Mouse (Mus musculus): ENCODE measurements at regions not wholly inside any gene's neighbourhood (a gene's known extent, or its start where the extent isn't known, plus 50 kb on each side); places are given as distances from the start of the nearest gene placed in this dataset.

- DNase-seq (ENCODE audit: low spot score in 2 of 2): no peak
These were observed 60.3 kb downstream of the 4930544G11Rik start for GRCm38 (mm10) chr6:66012675-66013074.

GRCm38 (mm10) chr6:66023531-66023930, 71.1 kb downstream of the 4930544G11Rik start:
- DNase-seq (ENCODE audit: low spot score in 2 of 2): no peak

GRCm38 (mm10) chr6:66036789-66037188, 84.4 kb downstream of the 4930544G11Rik start:
- DNase-seq (ENCODE audit: low spot score in 2 of 2): no peak

DNA sequence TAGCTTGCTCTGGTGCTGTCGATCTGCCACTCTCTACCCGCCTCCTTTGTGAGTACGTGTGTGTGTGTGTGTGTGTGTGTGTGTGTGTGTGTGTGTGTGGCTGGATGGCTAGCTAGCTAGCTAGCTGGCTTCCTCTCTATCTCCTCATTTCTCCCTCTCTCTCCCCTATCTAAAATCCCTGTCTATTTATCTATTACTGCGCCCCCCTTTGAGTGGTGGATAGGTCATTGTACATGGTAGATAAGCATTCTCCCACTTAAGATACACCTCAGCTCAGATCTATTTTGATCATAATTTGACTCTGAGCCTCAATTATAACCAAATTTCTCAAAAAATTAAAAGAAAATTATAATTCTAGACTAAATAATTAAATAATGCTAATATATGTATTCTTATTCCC, 99.4 kb downstream of the 4930544G11Rik start:
- no peak for DNase-seq (ENCODE audit: low spot score in 2 of 2)

DNA sequence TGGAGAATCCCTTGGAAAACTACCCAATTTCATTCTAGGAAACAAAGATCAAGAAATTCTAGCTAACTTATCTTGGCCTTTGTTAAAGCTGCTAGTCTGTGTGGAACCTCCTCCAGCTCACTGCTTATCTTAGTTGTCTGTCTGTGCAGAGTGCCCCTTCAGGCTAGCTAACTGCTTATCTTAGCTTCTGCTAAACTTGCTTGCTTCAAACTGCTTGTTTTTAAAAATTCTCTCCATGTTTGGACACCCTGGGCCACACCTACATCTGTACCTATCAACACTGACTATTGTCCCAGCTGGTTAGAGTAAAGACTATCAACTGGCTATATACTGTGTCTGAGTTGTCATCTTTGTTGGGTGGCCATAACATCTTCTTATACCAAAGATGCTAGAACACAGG, 100.0 kb downstream of the 4930544G11Rik start:
- no peak for DNase-seq (ENCODE audit: low spot score in 2 of 2)

DNA sequence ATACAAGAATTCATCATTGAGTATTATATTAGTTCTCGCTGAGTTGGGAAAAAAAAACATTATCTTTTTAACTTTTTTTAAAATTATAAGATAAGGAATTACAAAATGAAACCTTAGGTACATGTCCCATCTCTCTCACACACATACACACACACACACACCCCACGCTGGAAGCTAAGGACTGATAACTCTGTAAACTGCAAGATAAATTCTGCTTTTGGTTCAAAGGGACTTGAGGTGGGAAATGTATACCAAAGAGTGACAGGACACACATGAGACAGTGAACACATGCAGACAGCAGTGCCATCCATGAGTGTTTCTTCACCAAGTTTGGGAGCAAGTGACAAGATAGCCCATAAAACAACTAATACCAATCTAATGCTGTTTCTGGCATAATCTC, 100.8 kb downstream of the 4930544G11Rik start:
- no peak for DNase-seq (ENCODE audit: low spot score in 2 of 2)

DNA sequence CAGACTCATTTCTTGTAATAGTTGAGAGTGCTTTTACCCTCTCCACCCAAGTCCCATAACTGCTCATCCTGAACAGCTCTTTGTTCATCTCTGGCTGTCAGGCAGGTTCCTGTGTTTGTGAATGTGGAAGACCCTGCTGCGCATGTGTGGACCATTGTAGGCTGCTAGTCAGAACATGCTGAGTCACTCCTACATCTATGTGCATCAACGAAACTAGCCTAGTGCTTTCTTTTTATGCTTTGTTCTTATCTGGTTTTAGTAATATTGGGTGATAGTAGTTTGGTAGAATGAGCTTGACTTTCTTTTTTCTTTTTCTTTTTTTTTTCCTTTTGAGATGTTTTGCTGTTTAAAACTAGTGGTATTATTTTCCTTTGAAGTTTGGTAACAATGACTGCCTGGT, 116.5 kb downstream of the 4930544G11Rik start:
- DNase-seq (ENCODE audit: low spot score in 2 of 2): no peak

DNA sequence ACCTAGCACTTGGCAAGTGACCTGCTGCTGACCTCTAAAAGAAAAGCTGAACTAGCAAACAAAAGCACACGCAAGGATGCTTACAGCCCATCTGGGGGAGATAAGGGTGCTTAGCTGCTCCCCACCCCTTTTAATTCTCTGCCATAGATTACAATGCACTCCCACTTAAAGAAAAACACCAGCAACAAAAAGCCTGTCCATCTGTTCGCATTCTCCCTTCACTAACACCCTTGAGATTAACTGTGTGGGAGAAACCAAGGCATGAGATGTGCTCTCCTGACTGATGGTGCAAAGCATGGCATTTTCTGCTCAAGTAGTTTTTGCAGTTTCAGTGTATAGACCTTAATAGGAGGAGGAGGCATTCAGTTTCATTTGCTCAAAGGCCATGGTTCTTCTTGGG, 125.0 kb downstream of the 4930544G11Rik start:
- DNase-seq (ENCODE audit: low spot score in 2 of 2): no peak

DNA sequence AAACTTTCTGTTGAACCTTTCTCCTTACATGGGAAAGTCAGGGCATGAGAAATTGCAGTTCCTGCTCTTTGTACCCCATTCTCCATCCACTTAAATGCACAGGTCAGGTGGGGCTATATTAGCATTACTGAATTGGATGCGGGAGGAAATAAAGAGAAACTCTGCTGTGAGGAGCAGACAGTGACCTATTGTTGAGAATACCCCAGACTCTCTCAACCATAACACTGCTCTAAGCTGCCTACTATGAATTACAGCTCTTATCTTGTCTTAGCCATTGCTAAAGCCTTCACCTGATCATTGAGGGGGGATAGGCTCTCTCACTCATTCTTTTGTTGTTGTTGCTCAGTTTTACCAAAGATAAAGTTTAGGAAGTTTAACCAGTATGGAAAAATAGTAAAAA, 126.4 kb downstream of the 4930544G11Rik start:
- DNase-seq (ENCODE audit: low spot score in 2 of 2): no peak

DNA sequence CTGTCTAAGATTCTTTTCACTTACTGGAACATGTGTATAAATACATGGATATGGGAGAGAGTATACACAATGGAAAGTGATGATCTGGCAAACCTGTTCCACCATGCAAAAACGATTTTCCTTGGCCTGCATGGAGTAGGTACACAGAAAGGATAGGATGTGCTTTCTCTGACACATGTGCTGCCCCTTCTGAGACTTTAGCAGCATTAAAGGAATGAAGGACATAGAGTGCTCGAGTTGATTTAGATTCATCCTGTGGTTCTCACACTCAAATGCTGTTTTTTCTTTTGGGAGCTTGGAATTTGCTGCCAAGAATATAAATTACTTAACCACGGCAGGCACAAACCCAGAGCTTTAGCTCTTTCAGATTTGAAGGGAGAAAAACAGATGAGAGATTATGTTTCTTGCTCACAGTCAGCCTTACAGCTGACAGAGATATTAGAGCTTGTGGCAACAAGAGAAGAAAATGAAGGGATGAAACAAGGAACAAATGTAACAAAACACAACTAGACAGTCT, 149.2 kb downstream of the 4930544G11Rik start:
- no peak for DNase-seq (ENCODE audit: low spot score in 2 of 2)

GRCm38 (mm10) chr6:66114366-66114765, 162.0 kb downstream of the 4930544G11Rik start:
- no peak for DNase-seq (ENCODE audit: low spot score in 2 of 2)

DNA sequence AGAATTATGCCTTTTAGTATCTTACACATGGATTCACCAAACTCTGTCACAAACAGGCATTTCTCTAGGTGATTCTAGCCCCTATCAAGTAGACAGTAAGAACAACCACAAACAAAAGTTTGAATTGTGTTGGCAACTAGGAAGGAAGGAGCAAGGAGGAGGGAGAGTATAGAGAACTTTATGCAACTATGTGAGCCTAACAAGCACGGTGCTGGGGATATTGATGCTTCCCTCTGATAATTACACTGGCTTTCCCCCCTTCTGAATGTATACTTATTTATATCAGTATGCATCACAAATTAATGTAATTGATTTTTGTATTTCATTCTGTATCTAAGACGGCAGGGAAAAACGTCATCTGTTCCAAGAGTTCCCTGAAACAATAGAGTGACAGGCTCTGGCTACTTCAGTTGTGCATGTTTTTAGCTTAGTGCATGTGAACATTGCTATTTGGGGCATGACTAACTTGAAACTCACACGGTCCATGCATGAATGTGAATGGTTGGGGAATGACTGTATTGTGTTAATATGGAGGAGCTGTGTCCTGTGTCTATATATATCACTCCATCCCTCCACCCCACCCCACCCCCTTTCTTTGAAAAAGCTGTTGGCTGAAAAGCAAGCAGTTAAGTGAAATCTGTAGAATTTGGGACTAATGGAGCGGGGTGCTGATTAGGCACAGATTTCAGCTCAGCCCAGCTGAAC, 169.2 kb downstream of the 4930544G11Rik start:
- DNase-seq (ENCODE audit: low spot score in 2 of 2): no peak

DNA sequence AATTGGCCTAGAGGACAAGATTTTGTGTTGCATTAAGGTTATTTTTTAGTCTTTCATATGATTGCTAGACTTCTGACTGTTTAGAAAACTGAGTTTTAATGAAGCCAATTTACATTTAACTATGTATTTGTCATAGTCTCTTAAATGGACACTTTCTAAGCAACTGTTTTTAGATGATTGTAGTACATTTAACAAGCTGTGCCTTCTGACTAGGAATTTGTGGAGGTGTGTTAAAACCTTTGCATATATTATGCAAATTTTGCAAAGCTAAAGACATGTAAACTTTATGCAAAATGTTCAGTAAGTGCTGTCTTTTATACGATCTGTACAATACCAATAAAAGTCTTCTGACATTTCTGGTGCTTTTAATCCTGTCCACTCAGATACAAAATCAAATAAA, 171.9 kb downstream of the 4930544G11Rik start:
- DNase-seq (ENCODE audit: low spot score in 2 of 2): no peak

- DNase-seq (ENCODE audit: low spot score in 2 of 2): no peak
These were observed 199.4 kb downstream of the 4930544G11Rik start for GRCm38 (mm10) chr6:66151786-66152185.

- DNase-seq (ENCODE audit: low spot score in 2 of 2): no peak
These were observed 202.4 kb downstream of the 4930544G11Rik start for GRCm38 (mm10) chr6:66154831-66155230.

DNA sequence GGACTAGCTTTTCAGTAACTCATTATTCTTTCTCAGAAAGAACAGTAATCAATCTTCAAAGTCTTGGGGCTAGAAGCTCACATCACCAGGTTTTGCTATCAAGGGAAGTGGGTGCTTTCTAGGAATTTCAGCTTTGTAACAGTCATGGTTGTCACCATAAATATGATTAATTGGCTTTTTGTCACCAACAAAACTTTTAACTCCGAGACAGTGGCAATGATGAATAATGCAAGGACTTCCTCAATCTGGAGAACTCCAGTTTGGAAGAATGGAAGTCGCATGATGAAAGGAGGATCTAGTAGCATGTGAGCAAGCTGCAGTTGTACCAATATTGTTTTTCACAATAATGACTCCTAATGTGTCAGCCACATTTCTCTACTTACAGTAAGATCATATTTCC, 208.4 kb downstream of the 4930544G11Rik start:
- no peak for DNase-seq (ENCODE audit: low spot score in 2 of 2)

- DNase-seq (ENCODE audit: low spot score in 2 of 2): no peak
These were observed 216.5 kb downstream of the 4930544G11Rik start for GRCm38 (mm10) chr6:66168913-66169312.

DNA sequence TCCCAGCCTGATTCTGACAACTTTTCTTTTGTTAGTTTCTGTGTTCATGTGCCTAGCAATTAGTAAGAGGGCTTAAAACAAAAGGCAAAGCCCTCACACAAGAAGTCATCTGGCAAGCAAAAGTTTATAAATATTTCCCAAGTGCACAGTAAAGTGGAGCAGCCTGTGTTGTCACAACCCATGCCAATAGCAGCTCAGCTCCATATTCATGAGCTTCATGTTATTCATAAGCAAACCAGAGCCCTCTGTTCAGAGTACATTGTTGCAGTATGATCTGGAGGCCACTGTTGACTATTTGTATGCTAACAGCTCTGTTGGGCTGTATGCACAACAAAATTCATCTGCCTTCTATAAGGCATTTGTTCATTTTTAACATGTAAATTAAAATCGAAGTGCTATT, 245.6 kb downstream of the 4930544G11Rik start:
- no peak for DNase-seq (ENCODE audit: low spot score in 2 of 2)

GRCm38 (mm10) chr6:66200136-66200790, 247.9 kb downstream of the 4930544G11Rik start:
- DNase-seq (ENCODE audit: low spot score in 2 of 2): no peak

GRCm38 (mm10) chr6:66206197-66206925, 254.0 kb downstream of the 4930544G11Rik start:
- no peak for DNase-seq (ENCODE audit: low spot score in 2 of 2)

DNA sequence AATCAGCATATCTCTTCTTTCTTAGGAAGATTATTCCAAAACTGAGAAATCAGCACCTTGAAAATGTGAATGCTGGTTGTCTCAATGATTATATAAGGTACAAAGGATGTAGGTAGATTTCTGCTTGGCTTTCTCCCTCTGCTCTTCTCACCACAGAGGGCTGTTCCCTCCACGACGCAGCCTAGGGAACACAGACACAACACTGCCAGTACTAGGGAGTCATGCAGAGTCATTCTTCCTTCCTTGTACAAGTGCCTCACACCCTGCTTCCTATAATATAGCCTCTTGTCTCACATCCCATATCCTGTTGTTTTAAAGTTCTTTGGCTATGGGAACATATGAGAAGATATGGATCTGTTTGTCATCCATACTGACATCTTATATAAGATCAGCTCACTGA, 265.1 kb downstream of the 4930544G11Rik start:
- no peak for DNase-seq (ENCODE audit: low spot score in 2 of 2)

GRCm38 (mm10) chr6:66224164-66224903, 271.9 kb downstream of the 4930544G11Rik start:
- no peak for DNase-seq (ENCODE audit: low spot score in 2 of 2)

Measured in natural killer cell, adult 2 months (primary cell).